Mouse (Mus musculus) limb, embryonic 10.5 days (tissue): Measurements from ENCODE around the gene Rint1. TPM values are rescaled to one million over a fixed set of nuclear protein-coding genes. Genes with fewer than 3 reads are reported as not detected.
"Not testable (repeated sequence)": the region's sequence is repeated elsewhere in the genome, so short reads cannot be mapped to it uniquely, and the experiment has no call there.

Experiments used
- DNase-seq: peaks from one replicate; pipeline ENCODE4 v3.0.0-alpha.2; 2017; ENCODE audit warnings: low spot score
- H3K27ac ChIP-seq: fragments of 300-500 bp; sonication (generic); 2 replicates; pipeline ENCODE4 v1.5.1; 2016; ENCODE audit warnings: mild to moderate bottlenecking
- H3K27me3 ChIP-seq: fragments of 300-500 bp; sonication (generic); 2 replicates; pipeline ENCODE4 v1.6.1; 2016; ENCODE audit warnings: low read depth, mild to moderate bottlenecking; ENCODE audit not compliant: poor library complexity, severe bottlenecking
- H3K36me3 ChIP-seq: fragments of 300-500 bp; sonication (generic); 2 replicates; pipeline ENCODE4 v1.6.1; 2016; ENCODE audit warnings: mild to moderate bottlenecking, moderate library complexity
- H3K4me1 ChIP-seq: fragments of 300-500 bp; sonication (generic); 2 replicates; pipeline ENCODE4 v1.6.1; 2016
- H3K4me3 ChIP-seq: fragments of 300-500 bp; sonication (generic); 2 replicates; pipeline ENCODE4 v1.5.1; 2016; ENCODE audit warnings: mild to moderate bottlenecking, moderate library complexity
- H3K9me3 ChIP-seq: fragments of 300-500 bp; sonication (generic); replicated peaks from 2 replicates; pipeline ENCODE4 v1.6.1; 2016; ENCODE audit warnings: mild to moderate bottlenecking
- WGBS: fragments of 180-500 bp; shearing (Covaris S2); methylation state at CpG from one replicate; pipeline ENCODE4 v1.1.7; 2016; 5-methylcytosine and 5-hydroxymethylcytosine counted together
- polyA plus RNA-seq: library from polyadenylated mRNA; unstranded; fragments of >200 nt; fragmentation: Nextera tagmentation; extraction: Ambion mirVana; gene quantifications from 2 replicates; pipeline ENCODE4 v1.2.1, GENCODE M21; 2016

The Rint1 gene
- polyA plus RNA-seq, 1 experiment from 2014 or later, result 41.7 TPM

DNA sequence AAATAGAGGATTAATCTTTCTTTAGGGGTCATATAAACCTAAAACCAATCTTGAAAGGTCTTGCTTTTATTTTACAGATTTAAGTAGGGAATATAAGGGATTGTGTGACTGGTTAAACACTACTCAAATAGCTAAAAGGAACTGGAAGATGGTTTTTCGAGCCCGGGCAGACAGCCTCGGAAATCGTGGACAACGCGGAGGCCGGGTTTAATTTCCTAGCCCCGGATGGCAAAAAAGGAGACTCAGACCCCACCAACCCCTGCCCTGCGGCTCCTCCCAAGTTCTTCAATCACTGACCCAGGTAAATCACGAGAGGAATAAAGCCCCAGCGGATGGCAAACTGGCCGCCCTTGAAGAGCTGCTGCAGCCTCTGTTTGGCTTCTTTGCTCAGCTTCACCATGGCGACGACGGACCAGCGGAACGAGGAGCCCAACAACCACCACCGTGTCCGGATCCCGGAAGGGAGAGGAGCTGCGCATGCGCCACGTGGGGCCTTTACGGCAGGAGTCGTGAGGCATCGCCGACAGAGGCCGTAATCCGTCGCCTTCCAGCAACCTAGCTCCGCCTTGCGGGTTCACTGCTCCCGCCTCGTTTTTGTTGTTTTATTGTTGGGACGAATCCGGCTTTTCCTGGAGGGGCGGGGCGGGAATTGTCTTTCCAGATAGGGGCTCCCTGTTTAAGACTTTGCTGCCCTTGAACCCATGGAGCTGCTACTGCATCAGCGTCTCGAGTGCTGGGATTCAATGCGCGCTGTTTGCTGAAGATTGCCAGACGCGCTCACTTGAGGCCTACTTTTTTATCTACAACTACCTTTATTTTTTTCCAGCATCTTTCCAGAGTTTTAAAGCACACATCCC lies 56.4 kb downstream of the Rint1 start, which contains the start of gene Tomm7:
Gene Tomm7, minus strand, starts transcription at position 488 of the 857 bp plus-strand sequence.
- no peaks in the 10 kb centered on the region for H3K9me3 ChIP-seq
- H3K27ac ChIP-seq, result peak within 1 kb of the TSS; percentile 87
- peaks cover 12% of the 10 kb centered on the region for H3K4me1 ChIP-seq
- H3K27me3 ChIP-seq, result no peaks in the 10 kb centered on the region
- WGBS, result under 1% methylated on average over 44 of the region's 44 CpGs
- DNase-seq, result peak; percentile 98
- peak within 1 kb of the TSS; percentile 73 for H3K4me3 ChIP-seq
- H3K36me3 ChIP-seq, result peaks cover 34% of the 10 kb centered on the region

DNA sequence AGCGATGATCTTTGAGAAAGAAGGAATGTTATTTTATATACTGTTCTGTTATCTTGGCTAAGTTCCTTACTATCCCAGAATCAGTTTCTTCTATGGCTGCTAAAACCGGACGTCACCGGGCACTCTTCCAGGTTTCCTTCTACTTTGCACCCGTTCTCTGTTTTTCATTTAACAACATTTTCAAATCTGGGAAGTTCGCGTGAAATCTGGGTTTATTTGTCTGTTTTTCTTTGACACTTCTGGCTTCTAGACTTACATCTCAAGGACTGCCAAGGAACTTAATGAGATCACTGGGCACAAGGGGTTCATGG lies 57.0 kb downstream of the Rint1 start:
- peak overlapping the region; percentile 73 for H3K4me3 ChIP-seq
- WGBS, result 47% methylated on average over 7 of the region's 7 CpGs
- peaks cover 28% of the 10 kb centered on the region for H3K36me3 ChIP-seq
- no peaks in the 10 kb centered on the region for H3K9me3 ChIP-seq
- peak overlapping the region; percentile 87 for H3K27ac ChIP-seq
- H3K27me3 ChIP-seq, result no peaks in the 10 kb centered on the region
- DNase-seq, result no peak
- peaks cover 12% of the 10 kb centered on the region for H3K4me1 ChIP-seq

DNA sequence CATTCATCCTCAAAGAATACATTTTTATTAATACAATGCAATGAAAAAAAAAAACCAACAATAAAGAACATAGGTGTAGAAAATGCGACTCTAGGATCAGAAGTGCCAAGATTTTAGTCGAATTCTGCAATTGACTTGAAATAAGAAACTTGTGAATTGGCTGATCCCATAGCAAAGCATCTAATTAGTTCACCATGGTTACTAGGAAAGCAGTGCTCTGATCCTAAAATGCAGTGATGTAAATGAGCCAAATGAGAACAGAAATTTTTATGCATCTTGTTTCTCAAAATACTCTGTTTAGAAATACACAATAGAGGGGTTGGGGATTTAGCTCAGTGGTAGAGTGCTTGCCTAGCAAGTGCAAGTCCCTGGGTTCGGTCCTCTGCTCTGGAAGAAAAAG lies 57.6 kb downstream of the Rint1 start:
- 0 out of 2 replicates have a peak overlapping the region, but pooled peaks have one; percentile 73 for H3K4me3 ChIP-seq
- no peak overlapping the region for H3K27ac ChIP-seq
- H3K4me1 ChIP-seq, result peaks cover 14% of the 10 kb centered on the region
- no peak for DNase-seq
- no peaks in the 10 kb centered on the region for H3K27me3 ChIP-seq
- WGBS, result 90% methylated on average over 3 of the region's 3 CpGs
- H3K9me3 ChIP-seq, result no peaks in the 10 kb centered on the region
- H3K36me3 ChIP-seq, result peaks cover 21% of the 10 kb centered on the region

DNA sequence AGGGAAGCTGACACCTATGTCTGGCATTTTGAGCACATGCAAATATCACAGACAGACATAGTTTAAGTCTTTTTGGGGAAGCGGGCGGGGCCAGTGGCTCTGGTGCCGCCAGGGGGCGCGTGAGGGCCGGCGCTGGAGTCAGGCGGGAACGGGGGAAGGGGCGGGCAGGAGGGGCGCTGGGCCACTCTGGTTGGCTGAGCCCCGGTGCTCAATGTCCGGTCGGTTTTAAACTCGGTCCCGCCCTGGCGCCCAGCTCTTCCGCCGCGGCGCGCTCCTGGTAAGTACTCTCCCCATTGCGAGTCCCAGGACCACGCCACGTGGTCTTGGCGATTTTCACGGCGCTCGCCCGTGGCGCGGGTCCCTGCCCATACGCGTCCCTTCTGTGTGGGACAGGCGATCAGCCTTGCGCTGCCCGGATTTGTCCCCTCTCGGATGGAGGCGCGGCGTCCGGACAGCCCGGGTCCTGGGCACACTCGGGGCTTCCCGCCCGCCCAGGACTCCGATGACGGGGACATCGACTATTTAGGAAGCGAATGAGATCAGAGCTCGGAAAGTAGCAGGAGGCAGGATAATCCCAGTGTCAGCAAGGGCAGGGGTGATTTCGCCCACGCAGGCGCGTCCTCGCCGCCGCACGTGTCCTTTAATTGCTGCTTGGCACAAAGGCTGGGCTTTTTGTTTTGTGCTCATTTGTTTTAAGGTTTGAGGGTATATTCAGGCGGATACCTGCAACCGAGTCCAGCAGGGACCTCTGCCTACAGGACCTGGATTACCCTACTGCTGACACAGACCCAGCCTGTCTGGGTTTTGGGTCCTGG lies 63.0 kb downstream of the Rint1 start:
- Histone ChIP-seq H3K4me1 (peaks cover 8% of the 10 kb centered on the region; the same call in 1 of the 2 replicates), H3K9me3 (no peaks in the 10 kb centered on the region), H3K36me3 (peaks cover 41% of the 10 kb centered on the region), H3K4me3 (peak overlapping the region; percentile 71), H3K27ac (peak overlapping the region; percentile 91), H3K27me3 (no peaks in the 10 kb centered on the region)
- peak; percentile 97 for DNase-seq
- WGBS, result 1% methylated on average over 61 of the region's 61 CpGs

DNA sequence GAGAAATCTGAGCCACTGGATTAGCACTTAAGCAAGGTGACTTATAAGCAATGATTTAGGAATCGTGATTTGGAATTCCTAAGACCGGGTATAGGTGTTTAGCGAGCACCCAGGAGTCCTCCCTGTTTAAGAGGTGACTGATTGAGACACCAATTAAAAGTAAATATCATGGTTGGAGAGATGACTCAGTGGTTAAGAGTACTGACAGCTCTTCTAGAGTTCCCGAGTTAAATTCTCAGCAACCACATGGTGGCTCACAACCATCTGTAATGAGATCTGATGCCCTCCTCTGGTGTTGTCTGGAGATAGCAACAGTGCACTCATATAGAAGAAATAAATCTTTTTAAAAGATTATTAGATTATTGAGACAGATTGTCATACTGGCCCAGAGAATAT lies 63.6 kb downstream of the Rint1 start:
- H3K4me1 ChIP-seq, H3K9me3 ChIP-seq, H3K27me3 ChIP-seq, DNase-seq: not testable (repeated sequence)
- peak overlapping the region; percentile 71 for H3K4me3 ChIP-seq
- peaks cover 47% of the 10 kb centered on the region for H3K36me3 ChIP-seq
- peak overlapping the region; percentile 91 for H3K27ac ChIP-seq
- WGBS, result 16% methylated on average over 4 of the region's 4 CpGs

DNA sequence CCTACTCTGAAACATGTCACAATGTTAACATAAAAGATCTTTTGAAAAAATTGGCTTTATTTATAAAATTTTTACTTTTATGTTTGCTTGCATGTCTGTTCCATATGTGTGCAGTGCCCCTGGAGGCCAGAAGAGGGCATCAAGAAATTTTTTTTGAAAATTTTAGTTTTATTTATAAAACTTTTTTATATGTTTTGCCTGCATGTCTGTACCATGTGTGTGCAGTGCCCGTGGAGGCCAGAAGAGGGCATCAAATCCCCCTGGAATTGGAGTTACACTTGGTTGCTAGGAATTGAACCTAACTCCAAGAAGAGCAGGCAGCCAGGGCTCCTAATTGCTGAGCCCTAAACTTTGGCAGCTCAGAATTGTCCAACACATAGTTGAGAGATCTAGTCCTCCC lies 65.4 kb downstream of the Rint1 start:
- not testable (repeated sequence) for H3K27me3 ChIP-seq, H3K9me3 ChIP-seq, H3K4me1 ChIP-seq, DNase-seq, H3K27ac ChIP-seq
- WGBS, result 93% methylated on average over 1 of the region's 1 CpGs
- peaks cover 65% of the 10 kb centered on the region for H3K36me3 ChIP-seq
- H3K4me3 ChIP-seq, result peak overlapping the region; percentile 10; the same call in 1 of the 2 replicates

DNA sequence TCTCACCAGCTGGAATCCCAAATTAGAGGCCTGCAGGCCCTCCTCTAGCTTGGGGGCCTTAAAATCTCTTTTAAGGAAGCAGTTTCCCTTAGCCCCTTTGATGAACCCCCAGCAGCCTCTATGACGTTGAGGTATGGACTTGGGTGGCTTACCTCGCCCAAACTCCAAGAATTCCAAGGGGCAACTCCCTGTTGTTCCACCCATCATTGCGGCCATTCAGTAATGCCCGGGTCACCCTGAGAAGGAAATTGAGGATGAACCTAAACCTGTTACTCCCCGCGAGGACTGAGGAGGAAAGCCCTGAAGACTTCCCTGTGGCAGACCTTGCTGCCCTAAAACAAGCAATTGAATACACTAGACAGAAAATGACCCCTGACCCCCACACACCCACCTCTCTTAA lies 68.0 kb downstream of the Rint1 start:
- DNase-seq, result no peak
- 90% methylated on average over 6 of the region's 6 CpGs for WGBS
- peaks cover 91% of the 10 kb centered on the region for H3K36me3 ChIP-seq

DNA sequence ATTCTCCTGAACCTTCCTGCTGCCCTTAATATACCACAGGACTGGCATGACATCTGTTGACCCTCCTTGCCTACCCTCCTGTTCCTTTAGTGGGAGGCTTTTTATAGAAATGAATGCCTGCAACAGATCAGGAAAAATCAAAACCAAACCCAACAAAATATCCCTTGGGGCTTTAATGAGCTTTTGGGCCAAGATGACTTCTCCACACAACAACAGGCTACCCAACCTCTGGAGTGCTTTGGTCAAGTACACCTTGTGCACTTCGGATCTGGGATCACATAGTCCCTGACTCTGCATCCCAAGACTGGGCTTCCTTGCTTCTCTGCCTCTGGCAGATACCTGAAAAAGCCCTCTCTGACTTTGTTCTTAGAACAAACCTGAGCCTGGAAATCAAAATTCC lies 68.7 kb downstream of the Rint1 start:
- Histone ChIP-seq H3K27ac (no peak overlapping the region), H3K4me1 (peaks cover 5% of the 10 kb centered on the region; the same call in 1 of the 2 replicates), H3K27me3 (no peaks in the 10 kb centered on the region), H3K4me3 (no peak overlapping the region), H3K36me3 (peaks cover 96% of the 10 kb centered on the region), H3K9me3 (no peaks in the 10 kb centered on the region)
- DNase-seq, result no peak
- WGBS, result 87% methylated on average over 1 of the region's 1 CpGs

More for the DNA sequence above, 68.0 kb downstream of the Rint1 start:
- Histone ChIP-seq H3K9me3 (no peaks in the 10 kb centered on the region), H3K27me3 (no peaks in the 10 kb centered on the region), H3K4me1 (peaks cover 5% of the 10 kb centered on the region; the same call in 1 of the 2 replicates), H3K27ac (no peak overlapping the region), H3K4me3 (no peak overlapping the region)

DNA sequence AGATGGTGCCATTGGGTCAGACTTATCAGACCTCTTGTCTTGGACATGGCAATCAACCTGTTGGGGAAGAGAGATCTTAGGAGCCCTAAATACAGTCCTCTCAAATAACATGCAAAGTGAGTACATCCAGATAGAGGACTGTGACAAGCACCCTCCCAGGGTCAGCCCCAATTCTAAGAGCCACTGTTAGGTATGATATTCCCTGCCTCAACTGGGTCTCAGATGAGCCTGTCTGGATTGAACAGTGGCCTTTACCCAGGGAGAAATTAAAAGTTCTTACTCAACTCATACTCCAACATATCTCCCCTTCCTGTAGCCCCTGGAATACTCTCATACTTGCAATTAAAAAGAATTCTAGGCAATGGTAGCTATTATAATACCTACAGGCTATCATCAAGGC lies 69.7 kb downstream of the Rint1 start:
- no peaks in the 10 kb centered on the region for H3K4me1 ChIP-seq
- H3K4me3 ChIP-seq, result no peak overlapping the region
- peaks cover 96% of the 10 kb centered on the region for H3K36me3 ChIP-seq
- H3K9me3 ChIP-seq, result no peaks in the 10 kb centered on the region
- H3K27me3 ChIP-seq, result no peaks in the 10 kb centered on the region
- no peak for DNase-seq
- H3K27ac ChIP-seq, result no peak overlapping the region

DNA sequence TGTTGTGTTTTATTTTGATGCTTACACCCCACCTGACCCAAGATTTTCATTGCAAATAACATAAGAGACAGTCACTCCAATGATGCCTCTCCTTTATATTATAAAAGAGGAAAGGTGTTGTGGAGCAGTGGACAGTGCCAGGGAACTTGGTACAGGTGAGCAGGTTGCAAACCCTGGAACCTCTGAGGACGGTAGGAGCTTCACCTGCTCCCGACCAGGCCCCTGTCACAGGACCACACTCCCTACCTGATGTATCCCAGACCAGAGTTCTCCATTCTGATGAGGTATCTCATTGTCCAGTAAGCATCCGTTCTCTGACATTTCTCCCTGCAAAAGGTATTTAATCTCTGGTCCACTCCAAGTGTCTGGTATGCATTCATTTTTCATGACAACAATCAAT lies 70.5 kb downstream of the Rint1 start:
- Histone ChIP-seq H3K27me3 (no peaks in the 10 kb centered on the region), H3K36me3 (peaks cover 87% of the 10 kb centered on the region), H3K9me3 (no peaks in the 10 kb centered on the region), H3K4me3 (no peak overlapping the region), H3K4me1 (no peaks in the 10 kb centered on the region), H3K27ac (no peak overlapping the region)
- WGBS, result 91% methylated on average over 3 of the region's 3 CpGs
- no peak for DNase-seq

DNA sequence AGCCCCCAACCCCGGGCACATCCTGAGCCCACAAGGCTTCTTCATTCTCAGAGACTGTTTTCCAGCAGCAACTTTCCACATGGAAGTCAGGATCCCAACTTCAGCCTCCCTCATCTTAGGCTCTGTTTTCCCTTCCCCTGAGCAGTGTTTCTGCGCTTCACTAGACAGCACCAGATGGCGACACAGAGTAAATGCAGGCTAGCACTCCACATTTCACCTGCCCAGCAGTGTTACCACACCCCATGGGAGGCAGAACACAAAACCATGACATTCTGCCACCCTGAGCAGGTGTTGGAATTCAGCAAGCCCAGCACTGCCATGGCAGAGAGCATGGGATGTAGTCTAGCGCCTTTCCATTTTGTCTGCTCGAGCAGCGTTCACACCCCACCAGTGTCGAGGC lies 71.1 kb downstream of the Rint1 start:
- peaks cover 81% of the 10 kb centered on the region for H3K36me3 ChIP-seq
- no peak for DNase-seq
- H3K4me1 ChIP-seq, result no peaks in the 10 kb centered on the region

DNA sequence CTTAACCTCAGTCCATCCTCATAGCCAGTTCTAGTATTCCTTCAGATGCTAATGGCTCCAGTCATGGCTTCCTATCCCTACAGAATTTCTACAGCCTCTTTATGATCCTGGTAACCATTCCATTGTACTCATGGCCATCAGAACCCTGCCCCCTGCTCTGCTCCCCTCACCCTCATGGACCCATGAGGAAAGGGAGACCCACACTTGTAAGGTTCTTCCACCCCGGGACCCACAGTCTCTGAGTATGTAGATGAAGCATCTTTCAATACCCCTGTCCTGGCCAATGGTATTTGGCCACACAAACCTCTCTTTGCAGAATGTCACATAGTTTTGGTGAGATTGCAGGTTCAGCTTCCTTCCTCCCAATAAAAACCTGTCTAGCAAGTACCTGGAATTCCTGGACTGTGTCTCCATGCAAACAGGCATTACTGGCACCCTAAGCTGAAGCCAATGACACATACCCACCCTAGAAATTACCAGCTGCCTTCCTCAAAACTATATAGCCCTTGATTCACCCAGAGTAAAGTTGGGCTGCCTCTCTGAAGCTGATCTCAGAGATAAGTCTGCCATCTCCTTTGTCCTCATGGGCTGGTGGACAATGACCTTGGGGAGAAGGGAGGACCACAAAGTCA lies 71.7 kb downstream of the Rint1 start:
- no peak for DNase-seq
- Histone ChIP-seq H3K4me1 (no peaks in the 10 kb centered on the region), H3K4me3 (no peak overlapping the region), H3K27me3 (no peaks in the 10 kb centered on the region), H3K9me3 (no peaks in the 10 kb centered on the region), H3K27ac (no peak overlapping the region), H3K36me3 (peaks cover 75% of the 10 kb centered on the region)
- 91% methylated on average over 1 of the region's 1 CpGs for WGBS

More for the DNA sequence above, 71.1 kb downstream of the Rint1 start:
- no peaks in the 10 kb centered on the region for H3K27me3 ChIP-seq
- H3K9me3 ChIP-seq, result no peaks in the 10 kb centered on the region
- no peak overlapping the region for H3K4me3 ChIP-seq
- no peak overlapping the region for H3K27ac ChIP-seq
- 80% methylated on average over 7 of the region's 7 CpGs for WGBS

DNA sequence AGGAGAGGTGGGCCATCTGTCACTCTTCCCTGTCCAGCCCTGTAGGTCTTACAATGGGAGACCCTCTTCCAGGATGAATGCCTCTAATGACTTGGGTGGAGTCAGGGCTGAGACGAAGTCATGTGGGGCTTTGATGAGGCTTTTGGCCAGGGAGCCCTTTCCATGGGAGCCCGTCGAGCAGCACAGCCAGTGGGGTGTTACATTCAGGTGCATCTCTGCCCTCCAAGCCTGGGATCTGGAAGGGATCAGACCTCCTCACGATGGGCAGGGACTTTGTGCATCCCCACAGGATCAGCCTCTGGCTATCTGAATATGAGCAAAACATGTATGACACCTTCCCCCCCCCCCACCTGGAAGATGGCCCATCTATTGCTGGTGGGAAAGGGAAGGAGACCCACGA lies 72.4 kb downstream of the Rint1 start:
- Histone ChIP-seq H3K4me1 (no peaks in the 10 kb centered on the region), H3K27me3 (no peaks in the 10 kb centered on the region), H3K9me3 (no peaks in the 10 kb centered on the region), H3K36me3 (peaks cover 72% of the 10 kb centered on the region), H3K27ac (no peak overlapping the region), H3K4me3 (no peak overlapping the region)
- DNase-seq, result no peak
- 85% methylated on average over 5 of the region's 5 CpGs for WGBS
